17 mouse cellular contexts compared by ENCODE assay signal in the genomic region with DNA sequence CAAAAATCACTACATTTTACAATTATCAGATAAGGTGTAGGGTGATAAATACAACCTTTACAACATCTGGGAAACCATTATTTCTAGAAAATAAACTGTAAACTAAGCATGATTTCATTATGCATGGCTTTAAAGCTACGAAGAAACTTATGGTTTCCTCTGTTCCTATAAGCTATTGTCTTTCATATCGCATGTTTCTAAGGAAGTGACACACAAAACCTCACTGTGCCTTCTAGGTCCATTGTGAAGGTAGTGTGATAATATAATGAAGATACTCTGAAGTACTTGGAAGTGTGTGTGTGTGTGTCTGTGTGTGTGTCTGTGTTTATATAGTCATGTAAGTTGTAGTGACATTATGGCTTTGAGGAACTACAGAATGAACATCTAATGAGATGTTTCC. TPM values are rescaled to one million over a fixed set of nuclear protein-coding genes. Genes with fewer than 3 reads are reported as not detected.
"Had no signal": no experiment of that assay in that cellular context is flagged by ENCODE, and none has a peak within 500 bp of the region (broad histone marks: within the 10 kb centered on the region; RNA-seq: fewer than 3 reads in every experiment).

No protein-coding gene starts in this region.

- H3K9me3 ChIP-seq: neural tube, embryonic 13.5 days; neural tube, embryonic 15.5 days; stomach, embryonic 15.5 days had no signal

- H3K4me1 ChIP-seq: neural tube, embryonic 15.5 days; stomach, embryonic 15.5 days had no signal

- H3K27ac ChIP-seq: neural tube, embryonic 13.5 days; neural tube, embryonic 15.5 days; stomach, embryonic 15.5 days; stomach, postnatal 0 days had no signal

- H3K9ac ChIP-seq: neural tube, embryonic 13.5 days; neural tube, embryonic 15.5 days; stomach, embryonic 15.5 days had no signal

- H3K36me3 ChIP-seq: neural tube, embryonic 13.5 days; neural tube, embryonic 15.5 days; stomach, embryonic 15.5 days had no signal

- H3K4me3 ChIP-seq: neural tube, embryonic 13.5 days; neural tube, embryonic 15.5 days; stomach, embryonic 15.5 days had no signal

- H3K4me2 ChIP-seq: neural tube, embryonic 13.5 days; neural tube, embryonic 15.5 days; stomach, embryonic 15.5 days had no signal

- H3K27me3 ChIP-seq: neural tube, embryonic 13.5 days; neural tube, embryonic 15.5 days; stomach, embryonic 15.5 days had no signal

- DNase-seq: retina, postnatal 1 day; right cerebral cortex, adult 18-20 months; right cerebral cortex, postnatal 14 days; right cerebral cortex, postnatal 25 days; right cerebral cortex, postnatal 4 days; spleen, adult 18-20 months; thymus, adult 18-20 months; thymus, adult 2 months; thymus, postnatal 14 days; thymus, postnatal 25 days; thymus, postnatal 36 days; thymus, postnatal 4 days had no signal

RNA-seq across cellular contexts. Expression of a gene that starts 49.8 kb away (rescaled TPM):
- polyA plus RNA-seq: spleen, adult 2 months; thymus, adult 2 months had no signal
